Mouse (Mus musculus) cortical plate, adult 2 months (tissue): Measurements from ENCODE around the gene Ctcf. TPM values are rescaled to one million over a fixed set of nuclear protein-coding genes. Genes with fewer than 3 reads are reported as not detected.
"Not testable (repeated sequence)": the region's sequence is repeated elsewhere in the genome, so short reads cannot be mapped to it uniquely, and the experiment has no call there.

ENCODE experiments used
- H3K27ac ChIP-seq: fragments of 200-500 bp; 2 replicates; pipeline ENCODE4 v1.5.1; 2012; ENCODE audit warnings: low read length, control low read depth, inconsistent platforms; ENCODE audit not compliant: insufficient read depth
- H3K4me1 ChIP-seq: fragments of 200-500 bp; 2 replicates; pipeline ENCODE4 v1.6.1; 2011; ENCODE audit warnings: low read length; ENCODE audit not compliant: control insufficient read depth, insufficient read depth
- H3K4me3 ChIP-seq: fragments of 200-500 bp; 2 replicates; pipeline ENCODE4 v1.5.1; 2011; ENCODE audit warnings: mild to moderate bottlenecking, low read length, control low read depth; ENCODE audit not compliant: insufficient read depth
- CTCF ChIP-seq: fragments of 200-500 bp; IDR thresholded peaks from 2 replicates; pipeline ENCODE4 v1.5.1; 2011; ENCODE audit warnings: mild to moderate bottlenecking, control low read depth, low read length; ENCODE audit not compliant: insufficient read depth; ENCODE audit errors: extremely low read depth
- POLR2A ChIP-seq: fragments of 200-500 bp; IDR thresholded peaks from 2 replicates; pipeline ENCODE4 v1.6.1; 2011; ENCODE audit warnings: mild to moderate bottlenecking, low read length, control low read depth; ENCODE audit not compliant: insufficient read depth; ENCODE audit errors: extremely low read depth
- polyA plus RNA-seq: library from polyadenylated mRNA; depleted of rRNA; stranded (reverse); fragments of >200 nt; gene quantifications from 2 replicates; pipeline ENCODE4 v1.2.3, GENCODE M21; 2012; rRNA removed

The Ctcf gene
- polyA plus RNA-seq = 30.3 and 30.8 TPM in 2 replicates

DNA sequence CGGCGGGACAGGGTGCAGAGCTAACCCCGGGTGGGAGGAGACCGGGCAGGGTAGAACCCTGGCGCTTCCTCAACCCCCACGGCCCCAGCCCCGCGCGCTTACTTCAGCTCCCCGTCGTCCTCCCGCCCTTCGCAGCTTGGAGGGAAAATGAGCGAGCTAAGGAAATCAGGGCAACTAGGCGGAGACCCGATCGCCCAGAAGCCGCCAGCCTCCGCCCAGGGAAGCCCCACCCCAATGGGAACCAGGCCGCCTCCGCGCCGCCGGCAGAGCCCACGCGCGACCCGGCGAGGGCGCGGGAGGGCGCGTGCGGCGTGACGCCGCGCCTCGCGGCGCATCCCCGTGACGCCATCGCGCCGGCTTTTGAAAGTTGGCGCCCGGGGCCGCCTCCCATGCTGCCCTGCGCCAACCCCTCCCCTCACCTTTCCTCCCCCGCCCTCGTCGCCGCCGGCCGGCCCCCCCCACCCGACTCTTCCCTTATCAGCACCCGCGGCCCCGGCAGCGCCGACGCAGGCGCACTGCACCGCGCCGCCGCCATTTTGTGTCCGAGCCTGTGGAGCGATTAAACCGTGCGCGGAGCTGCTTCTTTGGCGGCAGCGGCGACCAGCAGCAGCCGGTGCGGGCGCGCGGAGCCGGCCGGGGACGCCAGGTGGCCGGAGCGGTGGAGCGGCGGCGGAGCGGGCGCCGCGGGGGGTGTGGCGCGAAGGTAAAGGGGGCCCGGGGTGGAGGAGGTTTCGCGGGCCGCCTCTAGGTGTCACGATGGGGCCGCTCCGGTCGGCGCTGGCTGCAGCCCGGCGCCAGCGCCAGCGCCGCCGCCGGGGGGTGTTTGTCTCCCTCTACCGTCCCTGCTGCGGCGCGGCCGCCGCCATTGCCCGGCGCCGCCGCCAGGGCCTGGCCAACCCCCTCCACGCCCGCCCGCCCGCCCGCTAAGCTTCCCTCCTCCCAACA, at the start of gene Ctcf:
Ctcf (plus strand) TSS at position 551 of the 945 bp plus-strand sequence.
- 0 out of 2 replicates have a peak, but pooled peaks have one; percentile 0 for TF ChIP-seq CTCF
- TF ChIP-seq POLR2A = peak; percentile 42; the same call in 1 of the 2 replicates
- Histone ChIP-seq H3K4me3 (peak within 1 kb of the TSS; percentile 90), H3K27ac (peak within 1 kb of the TSS; percentile 100), H3K4me1 (peaks cover 2% of the 10 kb centered on the region)

DNA sequence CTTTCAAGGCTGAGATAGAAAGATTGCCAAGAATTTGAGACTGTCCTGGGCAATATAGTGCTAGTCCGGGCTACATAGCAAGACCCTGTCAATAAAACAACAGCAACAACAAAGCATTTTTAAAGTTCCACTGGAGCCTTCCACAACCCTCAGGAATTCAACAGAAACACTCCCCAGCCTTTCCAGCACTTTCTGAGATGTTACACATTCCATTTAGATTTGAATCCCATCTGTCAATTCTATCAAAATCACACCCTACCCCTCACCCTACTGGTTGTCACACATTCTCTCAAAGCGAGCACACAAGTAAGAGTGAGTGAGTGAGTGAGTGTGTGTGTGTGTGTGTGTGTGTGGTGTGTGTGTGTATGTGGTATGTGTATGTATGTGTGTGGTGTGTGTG, 43.9 kb upstream of the Ctcf start:
- Histone ChIP-seq H3K4me3 (no peak overlapping the region), H3K27ac (no peak overlapping the region), H3K4me1 (no peaks in the 10 kb centered on the region)
- TF ChIP-seq CTCF = no peak
- TF ChIP-seq POLR2A = no peak

DNA sequence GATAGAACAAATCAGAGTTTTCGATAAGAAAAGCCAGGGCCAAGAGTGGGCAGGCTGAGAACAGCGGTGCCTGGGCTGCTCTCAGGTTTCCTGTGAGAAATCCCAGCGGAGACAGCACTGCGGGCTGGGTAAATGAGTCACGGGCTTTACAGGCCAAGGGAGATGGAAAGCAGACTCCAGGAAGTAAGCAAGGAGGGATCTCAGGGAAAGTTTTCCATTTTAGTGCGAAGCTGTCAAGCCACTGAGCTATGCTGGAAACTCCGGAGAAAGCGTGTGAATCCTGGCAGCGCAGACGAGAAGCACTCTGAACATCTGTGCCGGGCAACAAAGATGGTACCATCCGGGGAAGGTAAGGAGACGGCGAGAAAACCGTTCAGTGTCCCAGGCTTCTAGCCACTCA, 42.5 kb upstream of the Ctcf start:
- Histone ChIP-seq H3K27ac (no peak overlapping the region), H3K4me3 (no peak overlapping the region)

DNA sequence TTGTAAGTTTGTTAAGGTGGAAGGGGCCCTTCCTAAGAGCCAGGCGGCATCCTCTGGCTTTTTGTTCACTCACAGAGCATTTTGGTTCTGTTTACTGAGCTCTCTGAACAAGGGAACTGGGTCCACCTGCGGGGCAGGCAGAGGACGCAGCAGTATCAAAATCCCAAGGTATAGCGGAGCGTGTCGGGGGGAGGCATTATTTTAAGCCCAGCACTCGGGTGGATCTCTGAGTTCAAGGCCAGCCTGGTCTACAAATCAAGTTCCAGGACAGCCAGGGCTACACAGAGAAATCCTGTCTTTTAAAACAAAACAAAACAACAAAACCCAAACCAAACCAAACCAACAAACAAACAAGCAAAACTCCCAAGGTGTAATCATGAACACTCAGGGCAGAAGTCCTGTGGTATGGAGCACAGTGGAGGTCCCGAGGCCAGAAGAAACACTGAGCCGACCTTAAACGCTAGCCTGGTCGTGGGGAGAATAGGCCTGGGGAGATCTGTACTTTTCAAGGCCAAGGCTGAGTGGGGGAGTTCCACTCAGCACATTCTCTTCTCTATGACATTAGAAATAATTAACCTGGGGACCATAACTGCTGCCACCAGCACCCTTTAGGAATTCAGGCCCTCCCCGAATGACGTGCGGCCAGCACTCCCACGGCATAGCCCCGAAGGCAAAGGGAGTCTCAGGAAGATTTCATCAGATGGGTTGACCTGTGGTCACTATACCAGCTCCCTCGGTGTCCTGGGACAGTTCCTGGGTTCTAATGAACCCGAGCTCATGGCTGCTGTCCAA, 41.7 kb upstream of the Ctcf start:
- Histone ChIP-seq H3K4me3 (no peak overlapping the region), H3K27ac (no peak overlapping the region), H3K4me1 (no peaks in the 10 kb centered on the region)
- no peak for TF ChIP-seq POLR2A
- no peak for TF ChIP-seq CTCF

More for the DNA sequence above, 42.5 kb upstream of the Ctcf start:
- TF ChIP-seq POLR2A (no peak), CTCF (no peak)
- H3K4me1 ChIP-seq = no peaks in the 10 kb centered on the region

- Histone ChIP-seq H3K4me3 (no peak overlapping the region), H3K4me1 (no peaks in the 10 kb centered on the region), H3K27ac (no peak overlapping the region)
- no peak for TF ChIP-seq POLR2A
- TF ChIP-seq CTCF = peak; percentile 73
Measured at GRCm38 (mm10) chr8:105596362-105597034, 39.9 kb upstream of the Ctcf start.

GRCm38 (mm10) chr8:105598777-105599176, 37.6 kb upstream of the Ctcf start:
- no peak for TF ChIP-seq POLR2A
- no peak for TF ChIP-seq CTCF
- Histone ChIP-seq H3K4me1 (no peaks in the 10 kb centered on the region), H3K27ac (no peak overlapping the region), H3K4me3 (no peak overlapping the region)

GRCm38 (mm10) chr8:105601301-105601700, 35.1 kb upstream of the Ctcf start:
- Histone ChIP-seq H3K4me3 (no peak overlapping the region), H3K27ac (no peak overlapping the region), H3K4me1 (no peaks in the 10 kb centered on the region)
- TF ChIP-seq POLR2A = no peak
- no peak for TF ChIP-seq CTCF

GRCm38 (mm10) chr8:105602540-105602939, 33.8 kb upstream of the Ctcf start:
- not testable (repeated sequence) for H3K4me3 ChIP-seq, H3K27ac ChIP-seq, H3K4me1 ChIP-seq

GRCm38 (mm10) chr8:105604804-105605381, 31.5 kb upstream of the Ctcf start, which contains the start of gene Ripor1:
Gene Ripor1, plus strand, starts transcription at chr8:105605255.
- peaks cover 10% of the 10 kb centered on the region for H3K4me1 ChIP-seq
- peak within 1 kb of the TSS; percentile 70 for H3K4me3 ChIP-seq
- TF ChIP-seq POLR2A (peak; percentile 76; the same call in 1 of the 2 replicates), CTCF (0 out of 2 replicates have a peak, but pooled peaks have one; percentile 25)
- H3K27ac ChIP-seq = peak within 1 kb of the TSS; percentile 81
